20 mouse cellular contexts compared by ENCODE assay signal in the genomic region with DNA sequence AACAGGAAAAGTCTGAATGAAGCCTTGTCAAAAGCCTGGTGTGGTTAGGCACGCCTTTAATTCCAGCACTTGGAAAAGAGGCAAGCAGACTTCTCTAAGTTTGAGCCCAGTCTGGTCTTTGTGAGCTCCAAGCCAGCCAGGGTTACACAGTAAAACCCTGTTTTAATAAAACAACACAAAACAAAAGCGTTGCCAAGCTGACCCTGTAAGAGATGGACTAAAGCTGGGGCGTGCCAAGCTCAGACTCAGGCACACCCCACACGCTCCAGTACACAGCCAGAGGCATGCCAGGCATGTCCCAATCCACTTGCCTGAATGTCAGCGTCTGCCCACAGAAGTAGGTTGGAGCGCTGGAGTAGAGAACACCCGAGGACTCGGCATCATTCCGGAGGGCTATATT. TPM values are rescaled to one million over a fixed set of nuclear protein-coding genes. Genes with fewer than 3 reads are reported as not detected.
DNase-seq lines count a peak whose midpoint lies in the region; ATAC-seq and TF ChIP-seq lines count a peak whose summit lies in the region.
"Had no signal": no experiment of that assay in that cellular context is flagged by ENCODE, and none has a peak within 500 bp of the region (broad histone marks: within the 10 kb centered on the region; RNA-seq: fewer than 3 reads in every experiment).

No protein-coding gene starts in this region.

- H3K4me2 ChIP-seq in heart, embryonic 14.5 days (ENCODE audit: low read length): no peak overlapping the region
- no peak overlapping the region for H3K4me2 ChIP-seq in lung, postnatal 0 days (replicated peaks; ENCODE audit: low read depth, low read length)
- H3K4me2 ChIP-seq: limb, embryonic 13.5 days had no signal

- peak; percentile 66; the same call in 1 of the 2 replicates for ATAC-seq in heart, embryonic 14.5 days (ENCODE audit: insufficient number of reproducible peaks, insufficient read depth, low FRiP score, low read depth)
- ATAC-seq in lung, postnatal 0 days: peak; percentile 88
- ATAC-seq: activated CD4-positive, CD25-positive, alpha-beta regulatory T cell, adult 4 months; hindbrain, embryonic 16.5 days; intestine, postnatal 0 days had no signal

- peak; percentile 86 for TF ChIP-seq EP300 in lung, postnatal 0 days (IDR thresholded peaks at IDR 0.05)

- no peak for DNase-seq in heart, embryonic 10.5 days (ENCODE audit: low spot score)
- DNase-seq in Muller cell, postnatal 12 days (ENCODE audit: inconsistent ontology term): peak; percentile 83
- DNase-seq in kidney, adult 9 months: peak; percentile 56
- peak; percentile 72 for DNase-seq in lung, postnatal 0 days (ENCODE audit: low spot score)
- no peak for DNase-seq in embryo, embryonic 10.5 days (ENCODE audit: low spot score)
- no peak for DNase-seq in layer of hippocampus, adult 18-20 months (ENCODE audit: low spot score in 2 of 2)
- no peak for DNase-seq in left cerebral cortex, adult 9 months (ENCODE audit: low spot score in 2 of 2)
- DNase-seq: adrenal gland, postnatal 36 days; cerebellum, adult 9-10 months; midbrain, embryonic 14.5 days; right cerebral cortex, adult 18-20 months; thymus, adult 18-20 months had no signal

- no peak overlapping the region for H3K4me3 ChIP-seq in heart, embryonic 14.5 days (ENCODE audit: control insufficient read depth in 1 of 2, insufficient read depth in 1 of 2, low read depth in 1 of 2, low read length in 2 of 2)
- H3K4me3 ChIP-seq in heart, embryonic 10.5 days: no peak overlapping the region
- H3K4me3 ChIP-seq in lung, postnatal 0 days (ENCODE audit: low read depth, low read length): no peak overlapping the region
- H3K4me3 ChIP-seq: forebrain, embryonic 10.5 days; limb, embryonic 13.5 days had no signal

- TF ChIP-seq CTCF in lung, postnatal 0 days (IDR thresholded peaks at IDR 0.05): no peak

- H3K36me3 ChIP-seq in heart, embryonic 14.5 days (ENCODE audit: control insufficient read depth, insufficient read depth, low read length): peaks cover 77% of the 10 kb centered on the region
- peaks cover 80% of the 10 kb centered on the region for H3K36me3 ChIP-seq in heart, embryonic 10.5 days
- peaks cover 48% of the 10 kb centered on the region for H3K36me3 ChIP-seq in lung, postnatal 0 days (ENCODE audit: insufficient read depth, low read length)

- WGBS in heart, embryonic 14.5 days: 61% methylated on average over 9 of the region's 9 CpGs
- WGBS in heart, embryonic 10.5 days: 90% methylated on average over 9 of the region's 9 CpGs
- 68% methylated on average over 9 of the region's 9 CpGs for WGBS in lung, postnatal 0 days

- H3K9ac ChIP-seq in heart, embryonic 14.5 days (ENCODE audit: low read length): no peak overlapping the region
- no peak overlapping the region for H3K9ac ChIP-seq in lung, postnatal 0 days (replicated peaks; ENCODE audit: low read depth)
- H3K9ac ChIP-seq: limb, embryonic 13.5 days; liver, embryonic 14.5 days had no signal

- no peaks in the 10 kb centered on the region for H3K9me3 ChIP-seq in heart, embryonic 14.5 days (ENCODE audit: control insufficient read depth, low read length)
- H3K9me3 ChIP-seq in heart, embryonic 10.5 days: no peaks in the 10 kb centered on the region
- H3K9me3 ChIP-seq in lung, postnatal 0 days (ENCODE audit: low read length): no peaks in the 10 kb centered on the region
- H3K9me3 ChIP-seq: forebrain, embryonic 10.5 days; limb, embryonic 13.5 days had no signal

- no peaks in the 10 kb centered on the region for H3K27me3 ChIP-seq in heart, embryonic 14.5 days (ENCODE audit: control insufficient read depth, insufficient read depth, low read length)
- no peaks in the 10 kb centered on the region for H3K27me3 ChIP-seq in heart, embryonic 10.5 days (ENCODE audit: insufficient read depth, poor library complexity, severe bottlenecking)
- no peaks in the 10 kb centered on the region for H3K27me3 ChIP-seq in lung, postnatal 0 days (replicated peaks; ENCODE audit: insufficient read depth, low read length)
- H3K27me3 ChIP-seq: CH12.LX; limb, embryonic 13.5 days had no signal

- peaks cover 4 to 23% of the 10 kb centered on the region in 2 experiments for H3K4me1 ChIP-seq in heart, embryonic 14.5 days (ENCODE audit: control insufficient read depth in 2 of 2, insufficient read depth in 2 of 2, low read length in 2 of 2)
- H3K4me1 ChIP-seq in heart, embryonic 10.5 days: peaks cover 14% of the 10 kb centered on the region
- no peaks in the 10 kb centered on the region for H3K4me1 ChIP-seq in lung, postnatal 0 days (ENCODE audit: insufficient read depth, low read depth, low read length)
- H3K4me1 ChIP-seq: forebrain, embryonic 10.5 days had no signal

- 0 out of 4 replicates have a peak overlapping the region, but pooled peaks of 1 of the 2 experiments have one; percentile 30 for H3K27ac ChIP-seq in heart, embryonic 14.5 days (replicated peaks in 1 of 2; ENCODE audit: control insufficient read depth in 1 of 2, insufficient read depth in 1 of 2, low read depth in 2 of 2, low read length in 2 of 2)
- no peak overlapping the region for H3K27ac ChIP-seq in heart, embryonic 10.5 days
- peak overlapping the region; percentile 15; the same call in 1 of the 2 replicates for H3K27ac ChIP-seq in lung, postnatal 0 days (ENCODE audit: low read length)
- H3K27ac ChIP-seq: forebrain, embryonic 10.5 days; limb, embryonic 13.5 days; liver, embryonic 14.5 days had no signal

RNA-seq across cellular contexts. Expression of a gene that starts 24.6 kb away (rescaled TPM):
- polyA plus RNA-seq in heart, embryonic 14.5 days (2014; fragmentation: Nextera tagmentation; extraction: Ambion mirVana): 32.5 and 33.3 TPM in 2 replicates
- polyA plus RNA-seq in heart, embryonic 10.5 days (2016; fragmentation: Nextera tagmentation; extraction: Ambion mirVana): 48.1 and 57.5 TPM in 2 replicates
- polyA plus RNA-seq in lung, postnatal 0 days (2015; fragmentation: Nextera tagmentation; extraction: Ambion mirVana): 40.8 and 42.4 TPM in 2 replicates
- 10 to 100 TPM; 16.6 to 27.7 TPM for total RNA-seq in layer of hippocampus, adult 18-20 months (2021)

RNA-seq across cellular contexts. Expression of a gene that starts 33.1 kb away (rescaled TPM):
- polyA plus RNA-seq in heart, embryonic 14.5 days (2014; fragmentation: Nextera tagmentation; extraction: Ambion mirVana): 5.3 and 5.6 TPM in 2 replicates
- 8.4 and 11.0 TPM in 2 replicates for polyA plus RNA-seq in heart, embryonic 10.5 days (2016; fragmentation: Nextera tagmentation; extraction: Ambion mirVana)
- polyA plus RNA-seq in lung, postnatal 0 days (2015; fragmentation: Nextera tagmentation; extraction: Ambion mirVana): 1.7 and 2.0 TPM in 2 replicates
- 1 to 10 TPM; 2.6 to 3.1 TPM for total RNA-seq in layer of hippocampus, adult 18-20 months (2021)

Comparison
In these comparisons a context has a peak if more than half of its experiments do, and no peak if none do; other contexts are left out.
1. DNase-seq: peak in Muller cell, postnatal 12 days (single experiment), kidney, adult 9 months (single experiment) and lung, postnatal 0 days (single experiment); none in heart, embryonic 10.5 days (single experiment), embryo, embryonic 10.5 days (single experiment), layer of hippocampus, adult 18-20 months (0 of 2) and left cerebral cortex, adult 9 months (0 of 2).